Mouse (Mus musculus) CH12.LX (cell line): ENCODE results near the gene Lrrc41. TPM values are rescaled to one million over a fixed set of nuclear protein-coding genes. Genes with fewer than 3 reads are reported as not detected.

Experiments
- DNase-seq: peaks from one replicate; pipeline ENCODE4 v3.0.0-alpha.2; 2013; ENCODE audit errors: extremely low read depth
- H3K27ac ChIP-seq: 2 replicates; pipeline ENCODE4 v1.5.1; 2012; ENCODE audit warnings: low read depth, mild to moderate bottlenecking, control low read depth, moderate library complexity; ENCODE audit not compliant: insufficient read depth
- H3K27me3 ChIP-seq: replicated peaks from 2 replicates; pipeline ENCODE3; 2012; ENCODE audit warnings: inconsistent platforms
- H3K36me3 ChIP-seq, 2 experiments: replicated peaks in 1 of 2; 2 replicates each; pipeline versions ENCODE3 to v1.6.1; 2012; ENCODE audit warnings: inconsistent platforms in 1 of 2, low read length in 1 of 2, mild to moderate bottlenecking in 1 of 2, mixed read lengths in 1 of 2, moderate library complexity in 1 of 2; ENCODE audit not compliant: control insufficient read depth in 1 of 2, insufficient read depth in 1 of 2
- H3K4me1 ChIP-seq, 2 experiments: 2 replicates each; pipeline ENCODE4 v1.6.1; 2012; ENCODE audit warnings: inconsistent platforms in 1 of 2, moderate library complexity in 1 of 2; ENCODE audit not compliant: insufficient read depth in 2 of 2, control insufficient read depth in 1 of 2
- H3K4me2 ChIP-seq: 2 replicates; pipeline ENCODE4 v1.6.1; 2012; ENCODE audit warnings: low read depth, mild to moderate bottlenecking, control low read depth; ENCODE audit not compliant: poor library complexity, insufficient read depth, severe bottlenecking
- H3K4me3 ChIP-seq, 3 experiments: fragments of 150-350 bp in 1 of 3; sonication (generic) in 1 of 3; replicated peaks in 1 of 3; 2 replicates each; pipeline versions ENCODE3 to v1.5.1; 2011 to 2012; ENCODE audit warnings: low read depth in 2 of 3, low read length in 2 of 3, mild to moderate bottlenecking in 2 of 3, moderate library complexity in 2 of 3, control low read depth in 1 of 3, improper control_type of control experiment in 1 of 3, inconsistent platforms in 1 of 3, mixed read lengths in 1 of 3; ENCODE audit not compliant: poor library complexity in 1 of 3
- H3K79me2 ChIP-seq: replicated peaks from 2 replicates; pipeline ENCODE4 v1.6.1; 2012; ENCODE audit warnings: mild to moderate bottlenecking, moderate library complexity; ENCODE audit not compliant: control insufficient read depth, poor library complexity, insufficient read depth, severe bottlenecking; ENCODE audit errors: extremely low read depth
- H3K9ac ChIP-seq: 2 replicates; pipeline ENCODE4 v1.6.1; 2012; ENCODE audit warnings: low read depth, mild to moderate bottlenecking, control low read depth, moderate library complexity; ENCODE audit not compliant: insufficient read depth
- H3K9me3 ChIP-seq: replicated peaks from 2 replicates; pipeline ENCODE3; 2012; ENCODE audit warnings: low read length, inconsistent platforms, mixed read lengths
- BHLHE40 ChIP-seq: IDR thresholded peaks from 2 replicates; pipeline ENCODE4 v1.6.1; 2011; ENCODE audit warnings: mild to moderate bottlenecking, low read depth, low read length, improper control_type of control experiment
- CHD2 ChIP-seq: IDR thresholded peaks from 2 replicates; pipeline ENCODE4 v1.6.1; 2011; ENCODE audit warnings: low read length, improper control_type of control experiment
- CTCF ChIP-seq, 2 experiments: IDR thresholded peaks in 1 of 2; conservative IDR thresholded peaks in 1 of 2; 2 replicates each; pipeline ENCODE4 v1.5.1; 2011 to 2012; ENCODE audit warnings: low read depth in 2 of 2, low read length in 2 of 2, improper control_type of control experiment in 1 of 2, inconsistent platforms in 1 of 2, mild to moderate bottlenecking in 1 of 2, moderate library complexity in 1 of 2
- E2F4 ChIP-seq: IDR thresholded peaks from 2 replicates; pipeline ENCODE4 v1.6.1; 2011; ENCODE audit warnings: low read depth, low read length, improper control_type of control experiment; ENCODE audit not compliant: insufficient replicate concordance
- ELF1 ChIP-seq: IDR thresholded peaks from 2 replicates; pipeline ENCODE4 v1.6.1; 2014; ENCODE audit warnings: low read depth, mild to moderate bottlenecking, inconsistent platforms, low read length, improper control_type of control experiment
- ETS1 ChIP-seq: conservative IDR thresholded peaks from 2 replicates; pipeline ENCODE4 v1.6.1; 2012; ENCODE audit warnings: low read depth, mild to moderate bottlenecking, inconsistent platforms, low read length, improper control_type of control experiment, moderate library complexity
- GABPA ChIP-seq: IDR thresholded peaks from 2 replicates; pipeline ENCODE4 v1.6.1; 2012; ENCODE audit warnings: low read depth, low read length, improper control_type of control experiment, inconsistent platforms; ENCODE audit not compliant: insufficient replicate concordance
- MAX ChIP-seq: IDR thresholded peaks from 2 replicates; pipeline ENCODE4 v1.6.1; 2011; ENCODE audit warnings: low read length, improper control_type of control experiment
- MEF2A ChIP-seq: IDR thresholded peaks from 2 replicates; pipeline ENCODE4 v1.6.1; 2014; ENCODE audit warnings: low read depth, mild to moderate bottlenecking, inconsistent platforms, low read length, improper control_type of control experiment, borderline replicate concordance
- PAX5 ChIP-seq: IDR thresholded peaks from 2 replicates; pipeline ENCODE4 v1.6.1; 2012; ENCODE audit warnings: low read length, inconsistent platforms, mixed read lengths
- POLR2A ChIP-seq: IDR thresholded peaks from 2 replicates; pipeline ENCODE4 v1.6.1; 2011; ENCODE audit warnings: low read depth, mild to moderate bottlenecking, improper control_type of control experiment, low read length
- RAD21 ChIP-seq: IDR thresholded peaks from 2 replicates; pipeline ENCODE4 v1.6.1; 2011; ENCODE audit warnings: low read depth, mild to moderate bottlenecking, low read length, improper control_type of control experiment, moderate library complexity
- SIN3A ChIP-seq: IDR thresholded peaks from 2 replicates; pipeline ENCODE4 v1.6.1; 2012; ENCODE audit warnings: low read length, improper control_type of control experiment, inconsistent platforms
- SMC3 ChIP-seq: IDR thresholded peaks from 2 replicates; pipeline ENCODE4 v1.6.1; 2011; ENCODE audit warnings: low read depth, low read length, improper control_type of control experiment
- TBP ChIP-seq: conservative IDR thresholded peaks from 2 replicates; pipeline ENCODE4 v1.6.1; 2011; ENCODE audit warnings: low read depth, low read length, improper control_type of control experiment
- TCF12 ChIP-seq: IDR thresholded peaks from 2 replicates; pipeline ENCODE4 v1.6.1; 2014; ENCODE audit warnings: low read depth, mild to moderate bottlenecking, inconsistent platforms, low read length, improper control_type of control experiment
- UBTF ChIP-seq: IDR thresholded peaks from 2 replicates; pipeline ENCODE4 v1.6.1; 2012; ENCODE audit warnings: low read depth, mild to moderate bottlenecking, inconsistent platforms, low read length, improper control_type of control experiment, moderate library complexity
- USF1 ChIP-seq: IDR thresholded peaks from 2 replicates; pipeline ENCODE4 v1.6.1; 2014; ENCODE audit warnings: low read depth, mild to moderate bottlenecking, inconsistent platforms, low read length, improper control_type of control experiment
- ZC3H11A ChIP-seq: IDR thresholded peaks from 2 replicates; pipeline ENCODE4 v1.6.1; 2012; ENCODE audit warnings: low read depth, mild to moderate bottlenecking, inconsistent platforms, low read length, improper control_type of control experiment
- ZNF384 ChIP-seq: IDR thresholded peaks from 2 replicates; pipeline ENCODE4 v1.6.1; 2012; ENCODE audit warnings: low read depth, low read length, improper control_type of control experiment, inconsistent platforms
- dilution Hi-C: fragments of 300-500 bp; cut with MboI; formaldehyde crosslinking; loops from 2 replicates; pipeline ENCODE4 v1.14.3; 2020; ENCODE audit warnings: low sequenced_read_pairs; ENCODE audit not compliant: extremely low pct_unique_long_range_greater_than_20kb, extremely low pct_ligation_motif_present
- in situ Hi-C: fragments of 300-500 bp; cut with MboI; formaldehyde crosslinking; loops from 3 replicates; pipeline ENCODE4 v1.14.3; 2019; ENCODE audit warnings: low sequenced_read_pairs, low pct_ligation_motif_present, low pct_unique_long_range_greater_than_20kb, mixed read lengths
- polyA plus RNA-seq: library from polyadenylated mRNA; unstranded; fragments of >175 nt; gene quantifications from 2 replicates; pipeline ENCODE4 v1.2.1, GENCODE M21; 2012; ENCODE audit warnings: low read depth; ENCODE audit not compliant: insufficient read length
- total RNA-seq, 2 experiments: library from RNA; depleted of rRNA; stranded (reverse); fragments of 300-350 nt in 1 of 2; fragments of >200 nt in 1 of 2; gene quantifications; 2 replicates each; pipeline ENCODE4 v1.2.3; 2012 to 2014

The Lrrc41 gene
- total and polyA plus RNA-seq, 3 experiments: 48.8 to 60.8 (median 51.8) TPM

DNA sequence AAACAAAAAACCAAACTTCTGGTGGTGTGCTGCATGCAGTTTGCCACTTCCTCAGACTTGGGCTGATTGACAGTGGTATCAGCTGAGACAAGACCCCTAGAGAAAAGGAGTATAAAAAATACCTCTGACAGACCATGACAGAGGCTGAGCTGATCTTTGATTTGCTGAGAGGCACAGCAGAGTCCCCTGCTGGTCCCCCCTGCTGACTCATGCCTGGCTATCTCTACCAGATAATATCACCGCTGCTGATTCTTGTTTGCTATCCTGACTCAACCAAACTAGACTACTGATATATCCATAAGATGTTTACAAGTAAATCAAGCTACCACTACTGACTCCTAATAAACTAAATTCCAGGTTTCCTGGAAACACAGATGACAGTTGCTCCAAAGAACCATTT is 11.2 kb upstream of the Lrrc41 start:
- no peak overlapping the region for H3K4me2 ChIP-seq
- in situ Hi-C loops: no loop called here
- no peak overlapping the region for H3K27ac ChIP-seq
- H3K36me3 ChIP-seq: peaks cover 18 to 47% of the 10 kb centered on the region in 2 experiments
- no peaks in the 10 kb centered on the region for H3K9me3 ChIP-seq
- no peaks in the 10 kb centered on the region for H3K27me3 ChIP-seq
- no peak overlapping the region for H3K9ac ChIP-seq
- no peaks in the 10 kb centered on the region for H3K79me2 ChIP-seq
- DNase-seq: no peak
- dilution Hi-C loops: no loop called here
- no peaks in the 10 kb centered on the region for H3K4me1 ChIP-seq
- no peak for TF ChIP-seq CHD2
- TF ChIP-seq ELF1: no peak
- TF ChIP-seq PAX5: no peak
- TF ChIP-seq MAX: no peak
- no peak for TF ChIP-seq MEF2A
- TF ChIP-seq POLR2A: no peak
- no peak for TF ChIP-seq SMC3
- TF ChIP-seq SIN3A: no peak
- no peak for TF ChIP-seq TBP
- no peak for TF ChIP-seq BHLHE40
- TF ChIP-seq CTCF (conservative IDR thresholded peaks at IDR 0.05 in 1 of 2, IDR thresholded peaks at IDR 0.05 in 1 of 2; ENCODE audit: low read depth in 2 of 2, low read length in 2 of 2): no peak
- no peak for TF ChIP-seq ETS1
- no peak for TF ChIP-seq E2F4
- TF ChIP-seq USF1: no peak
- H3K4me3 ChIP-seq: no peak overlapping the region

DNA sequence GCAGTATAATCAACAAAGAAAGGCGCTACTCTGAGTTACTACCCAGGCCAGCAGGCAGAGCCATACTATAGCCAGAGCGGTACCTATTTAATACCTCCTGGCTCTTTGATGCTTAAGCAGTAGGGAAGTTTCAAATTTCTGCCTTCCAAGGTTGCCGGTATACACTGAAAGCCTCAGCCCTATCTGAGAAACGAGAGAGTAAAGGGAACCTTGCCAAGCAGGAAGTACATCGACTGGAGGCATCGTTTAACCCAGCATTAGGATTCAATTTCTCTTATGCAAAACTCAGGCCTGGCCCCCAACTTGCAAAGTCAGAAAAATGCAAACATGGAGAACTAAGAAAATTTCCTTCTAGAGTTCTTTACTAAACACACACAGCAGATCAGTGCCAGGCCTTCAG is 5.0 kb upstream of the Lrrc41 start:
- TF ChIP-seq GABPA (no peak), UBTF (no peak), USF1 (no peak)
- H3K79me2 ChIP-seq: peaks cover 41% of the 10 kb centered on the region
- H3K9me3 ChIP-seq: no peaks in the 10 kb centered on the region
- H3K4me2 ChIP-seq: no peak overlapping the region
- in situ Hi-C loops: no loop called here
- peaks cover 0 to 9% of the 10 kb centered on the region in 2 experiments; a peak in 2 of 4 replicates for H3K4me1 ChIP-seq
- no peak overlapping the region for H3K27ac ChIP-seq
- H3K27me3 ChIP-seq: no peaks in the 10 kb centered on the region
- no peak for DNase-seq
- no peak overlapping the region for H3K9ac ChIP-seq
- peaks cover 25 to 57% of the 10 kb centered on the region in 2 experiments for H3K36me3 ChIP-seq
- H3K4me3 ChIP-seq: no peak overlapping the region
- dilution Hi-C loops: no loop called here

DNA sequence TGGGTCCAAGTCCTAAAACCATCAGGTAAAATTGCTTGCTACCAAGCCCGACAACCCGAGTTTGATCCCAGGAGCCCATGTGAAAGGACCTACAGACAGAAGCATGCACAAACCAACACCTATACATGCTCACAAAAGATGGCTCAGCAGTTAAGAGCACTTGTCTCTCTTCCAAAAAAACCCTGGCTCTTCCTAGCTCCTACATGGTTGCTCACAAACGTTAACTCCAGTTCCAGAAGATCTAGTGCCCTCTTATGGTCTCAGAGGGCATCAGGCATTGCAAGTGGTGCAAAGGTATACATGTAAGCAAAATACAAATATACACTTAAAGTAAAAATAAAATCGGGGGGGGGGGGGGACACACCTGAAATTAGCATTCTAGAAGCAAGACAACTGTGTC is 1.9 kb upstream of the Lrrc41 start:
- H3K9me3 ChIP-seq: no peaks in the 10 kb centered on the region
- no peak overlapping the region for H3K27ac ChIP-seq
- TF ChIP-seq CTCF (conservative IDR thresholded peaks at IDR 0.05 in 1 of 2, IDR thresholded peaks at IDR 0.05 in 1 of 2; ENCODE audit: low read depth in 2 of 2, low read length in 2 of 2) (peak; percentile 14 to 71; a peak in 3 of 4 replicates), POLR2A (no peak), TBP (no peak), SMC3 (peak; percentile 30; the same call in 1 of the 2 replicates), ZC3H11A (no peak), ETS1 (no peak), TCF12 (no peak), MEF2A (no peak), SIN3A (no peak), ZNF384 (no peak), RAD21 (peak; percentile 35)
- peaks cover 2 to 15% of the 10 kb centered on the region in 2 experiments; a peak in 3 of 4 replicates for H3K4me1 ChIP-seq
- H3K27me3 ChIP-seq: no peaks in the 10 kb centered on the region
- H3K36me3 ChIP-seq: peaks cover 16 to 36% of the 10 kb centered on the region in 2 experiments
- peak; percentile 48 for DNase-seq
- dilution Hi-C loops (no loop called here), in situ Hi-C loops (no loop called here)
- peak overlapping the region in 2 of 3 experiments; percentile 2 to 20 for H3K4me3 ChIP-seq
- H3K9ac ChIP-seq: no peak overlapping the region; the same call in 1 of the 2 replicates
- H3K79me2 ChIP-seq: peaks cover 61% of the 10 kb centered on the region
- peak overlapping the region; percentile 60 for H3K4me2 ChIP-seq
